Mouse (Mus musculus): ENCODE measurements around the gene Dpp6.

DNA sequence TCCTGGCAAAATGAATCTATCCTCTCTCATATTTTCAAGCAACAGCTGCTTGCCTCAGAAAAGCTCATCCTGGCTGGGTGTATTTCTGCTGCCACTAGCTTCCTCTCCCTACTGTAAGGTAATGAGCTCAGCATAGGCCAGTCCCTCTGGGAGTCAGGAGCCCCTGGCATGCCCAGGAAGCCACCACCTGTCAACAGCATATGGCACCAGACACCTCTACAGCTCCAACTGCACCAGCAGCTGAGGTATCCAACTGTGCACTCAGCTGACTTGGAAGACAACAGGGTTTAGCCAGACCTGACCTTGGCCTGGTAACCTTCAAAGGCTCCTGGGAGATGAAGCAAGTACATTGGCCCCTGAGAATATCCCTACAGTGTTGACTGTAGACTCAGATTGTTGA, 192.2 kb downstream of the Dpp6 start:
- TF ChIP-seq CTCF (IDR thresholded peaks at IDR 0.05; ENCODE audit: low read depth) (no peak), EP300 (optimal IDR thresholded peaks at IDR 0.05) (no peak)
